Mouse (Mus musculus) hindbrain, embryonic 14.5 days (tissue): Measurements from ENCODE around the gene Sept10. TPM values are rescaled to one million over a fixed set of nuclear protein-coding genes. Genes with fewer than 3 reads are reported as not detected.
A peak's percentile ranks its signal among the peaks of the same experiment; 100 is the strongest.

Experiments used
- ATAC-seq: fragments of 200-750 bp; cut with Nextera tagmentation; 2 replicates; pipeline ENCODE4 v1.8.0; 2017; ENCODE audit warnings: moderate number of reproducible peaks, mild to moderate bottlenecking, moderate TSS enrichment, moderate library complexity; ENCODE audit not compliant: low FRiP score
- DNase-seq: peaks from one replicate; pipeline ENCODE4 v3.0.0-alpha.2; 2015; ENCODE audit warnings: low spot score
- H3K27ac ChIP-seq: fragments of 300-500 bp; sonication (generic); 2 replicates; pipeline ENCODE4 v1.5.1; 2014; ENCODE audit warnings: mild to moderate bottlenecking, moderate library complexity
- H3K27me3 ChIP-seq: fragments of 300-500 bp; sonication (generic); 2 replicates; pipeline ENCODE4 v1.6.1; 2014; ENCODE audit warnings: mild to moderate bottlenecking, low read length, mixed read lengths; ENCODE audit not compliant: control insufficient read depth, insufficient read depth
- H3K36me3 ChIP-seq: fragments of 300-500 bp; sonication (generic); replicated peaks from 2 replicates; pipeline ENCODE4 v1.6.1; 2014; ENCODE audit not compliant: control insufficient read depth, insufficient read depth
- H3K4me1 ChIP-seq: fragments of 300-500 bp; sonication (generic); replicated peaks from 2 replicates; pipeline ENCODE4 v1.6.1; 2014; ENCODE audit warnings: antibody characterized with exemption, low read length, mixed read lengths; ENCODE audit not compliant: control insufficient read depth, insufficient read depth
- H3K4me2 ChIP-seq: fragments of 300-500 bp; sonication (generic); replicated peaks from 2 replicates; pipeline ENCODE4 v1.6.1; 2014; ENCODE audit warnings: mild to moderate bottlenecking, moderate library complexity
- H3K4me3 ChIP-seq: fragments of 300-500 bp; sonication (generic); replicated peaks from 2 replicates; pipeline ENCODE4 v1.5.1; 2014; ENCODE audit warnings: mild to moderate bottlenecking, low read length
- H3K9ac ChIP-seq: fragments of 300-500 bp; sonication (generic); 2 replicates; pipeline ENCODE4 v1.6.1; 2014
- H3K9me3 ChIP-seq: fragments of 300-500 bp; sonication (generic); 2 replicates; pipeline ENCODE4 v1.6.1; 2016; ENCODE audit warnings: low read length; ENCODE audit not compliant: control insufficient read depth
- WGBS: fragments of 180-500 bp; shearing (Covaris S2); extraction: QIAGEN DNeasy Blood & Tissue Kit; methylation state at CpG from one replicate; pipeline ENCODE4 v1.1.7; 2014; 5-methylcytosine and 5-hydroxymethylcytosine counted together
- polyA plus RNA-seq: library from polyadenylated mRNA; unstranded; fragments of >200 nt; fragmentation: Nextera tagmentation; extraction: Ambion mirVana; gene quantifications from 2 replicates; pipeline ENCODE4 v1.2.1, GENCODE M21; 2014

Gene Sept10
- polyA plus RNA-seq, 1 experiment from 2014 or later = 22.0 TPM

GRCm38 (mm10) chr10:59200011-59200410, 21.6 kb downstream of the Sept10 start:
- DNase-seq (no peak), ATAC-seq (no peak)
- no peak overlapping the region for H3K4me2 ChIP-seq
- H3K36me3 ChIP-seq = no peaks in the 10 kb centered on the region
- no peak overlapping the region for H3K4me3 ChIP-seq
- no peak overlapping the region for H3K9ac ChIP-seq
- H3K27ac ChIP-seq = no peak overlapping the region
- H3K4me1 ChIP-seq = peaks cover 2% of the 10 kb centered on the region; the same call in 1 of the 2 replicates
- H3K9me3 ChIP-seq = no peaks in the 10 kb centered on the region
- H3K27me3 ChIP-seq = no peaks in the 10 kb centered on the region

GRCm38 (mm10) chr10:59196763-59197162, 24.9 kb downstream of the Sept10 start:
- H3K4me3 ChIP-seq = no peak overlapping the region
- no peak overlapping the region for H3K4me2 ChIP-seq
- no peaks in the 10 kb centered on the region for H3K36me3 ChIP-seq
- DNase-seq (no peak), ATAC-seq (no peak)
- peaks cover 7% of the 10 kb centered on the region; the same call in 1 of the 2 replicates for H3K4me1 ChIP-seq
- WGBS = 90% methylated on average over 3 of the region's 3 CpGs
- no peak overlapping the region for H3K9ac ChIP-seq
- H3K27ac ChIP-seq = no peak overlapping the region
- H3K9me3 ChIP-seq = no peaks in the 10 kb centered on the region
- no peaks in the 10 kb centered on the region for H3K27me3 ChIP-seq

GRCm38 (mm10) chr10:59194891-59195290, 26.8 kb downstream of the Sept10 start:
- WGBS = 69% methylated on average over 5 of the region's 5 CpGs

GRCm38 (mm10) chr10:59182306-59182705, 39.3 kb downstream of the Sept10 start:
- Histone ChIP-seq H3K4me1 (no peaks in the 10 kb centered on the region), H3K27ac (no peak overlapping the region), H3K4me2 (no peak overlapping the region), H3K36me3 (peaks cover 8% of the 10 kb centered on the region; the same call in 1 of the 2 replicates), H3K27me3 (no peaks in the 10 kb centered on the region), H3K9ac (no peak overlapping the region), H3K4me3 (no peak overlapping the region), H3K9me3 (no peaks in the 10 kb centered on the region)
- ATAC-seq = no peak
- DNase-seq = no peak
- 71% methylated on average over 3 of the region's 3 CpGs for WGBS

More at GRCm38 (mm10) chr10:59194891-59195290, 26.8 kb downstream of the Sept10 start:
- no peaks in the 10 kb centered on the region for H3K27me3 ChIP-seq
- ATAC-seq (no peak), DNase-seq (peak; percentile 42)
- H3K4me1 ChIP-seq = peaks cover 7% of the 10 kb centered on the region; the same call in 1 of the 2 replicates
- no peaks in the 10 kb centered on the region for H3K9me3 ChIP-seq
- H3K36me3 ChIP-seq = peaks cover 3% of the 10 kb centered on the region; the same call in 1 of the 2 replicates
- no peak overlapping the region for H3K27ac ChIP-seq
- no peak overlapping the region for H3K4me2 ChIP-seq
- H3K4me3 ChIP-seq = no peak overlapping the region
- no peak overlapping the region for H3K9ac ChIP-seq

GRCm38 (mm10) chr10:59179620-59180019, 42.0 kb downstream of the Sept10 start:
- DNase-seq (no peak), ATAC-seq (no peak)
- Histone ChIP-seq H3K4me2 (no peak overlapping the region), H3K4me3 (no peak overlapping the region), H3K27me3 (no peaks in the 10 kb centered on the region), H3K9me3 (no peaks in the 10 kb centered on the region), H3K4me1 (no peaks in the 10 kb centered on the region), H3K36me3 (peaks cover 28% of the 10 kb centered on the region), H3K27ac (no peak overlapping the region), H3K9ac (no peak overlapping the region)
- 92% methylated on average over 3 of the region's 3 CpGs for WGBS

- WGBS = 100% methylated on average over 1 of the region's 1 CpGs
- no peak overlapping the region for H3K9ac ChIP-seq
- H3K4me1 ChIP-seq = no peaks in the 10 kb centered on the region
- H3K4me3 ChIP-seq = no peak overlapping the region
- H3K27ac ChIP-seq = no peak overlapping the region
- H3K4me2 ChIP-seq = no peak overlapping the region
- no peaks in the 10 kb centered on the region for H3K27me3 ChIP-seq
- H3K9me3 ChIP-seq = no peaks in the 10 kb centered on the region
- DNase-seq (no peak), ATAC-seq (no peak)
- H3K36me3 ChIP-seq = peaks cover 20% of the 10 kb centered on the region
These were observed 49.1 kb downstream of the Sept10 start for GRCm38 (mm10) chr10:59172539-59172938.

GRCm38 (mm10) chr10:59171042-59171441, 50.6 kb downstream of the Sept10 start:
- Histone ChIP-seq H3K9ac (no peak overlapping the region), H3K36me3 (peaks cover 12% of the 10 kb centered on the region), H3K4me2 (no peak overlapping the region), H3K27ac (no peak overlapping the region), H3K27me3 (no peaks in the 10 kb centered on the region), H3K9me3 (no peaks in the 10 kb centered on the region), H3K4me1 (no peaks in the 10 kb centered on the region), H3K4me3 (no peak overlapping the region)
- ATAC-seq = no peak
- WGBS = 75% methylated on average over 3 of the region's 3 CpGs
- no peak for DNase-seq

- H3K4me3 ChIP-seq = no peak overlapping the region
- no peaks in the 10 kb centered on the region for H3K27me3 ChIP-seq
- peaks cover 10% of the 10 kb centered on the region; the same call in 1 of the 2 replicates for H3K36me3 ChIP-seq
- no peak overlapping the region for H3K9ac ChIP-seq
- no peaks in the 10 kb centered on the region for H3K9me3 ChIP-seq
- no peaks in the 10 kb centered on the region for H3K4me1 ChIP-seq
- DNase-seq (peak; percentile 77), ATAC-seq (no peak)
- 74% methylated on average over 14 of the region's 14 CpGs for WGBS
- no peak overlapping the region for H3K4me2 ChIP-seq
- no peak overlapping the region for H3K27ac ChIP-seq
These were observed 55.3 kb downstream of the Sept10 start for GRCm38 (mm10) chr10:59166104-59166944.

GRCm38 (mm10) chr10:59162185-59162897, 59.3 kb downstream of the Sept10 start:
- Histone ChIP-seq H3K36me3 (peaks cover 10% of the 10 kb centered on the region; the same call in 1 of the 2 replicates), H3K27ac (no peak overlapping the region), H3K9me3 (no peaks in the 10 kb centered on the region), H3K27me3 (no peaks in the 10 kb centered on the region), H3K9ac (no peak overlapping the region), H3K4me3 (no peak overlapping the region), H3K4me2 (no peak overlapping the region), H3K4me1 (no peaks in the 10 kb centered on the region)
- DNase-seq (no peak), ATAC-seq (no peak)
- 85% methylated on average over 4 of the region's 4 CpGs for WGBS
